Mouse (Mus musculus) heart, postnatal 14 days (tissue): ENCODE results near the gene Gsdmc4. TPM values are rescaled to one million over a fixed set of nuclear protein-coding genes. Genes with fewer than 3 reads are reported as not detected.

Experiments used
- total RNA-seq, 2 experiments: library from RNA; stranded (reverse); gene quantifications; 2 replicates each; pipeline ENCODE4 v1.2.3; 2021

Gsdmc4 gene
- total RNA-seq, 2 experiments from 2014 or later = not detected

Other genes with a start within 250 kb of the Gsdmc4 start
- not detected for gene Gsdmc2, start 67.1 kb downstream of the Gsdmc4 start, total RNA-seq
- not detected for gene Gsdmc3, start 33.7 kb downstream of the Gsdmc4 start, total RNA-seq
- gene Fam49b, start 148.2 kb upstream of the Gsdmc4 start, total RNA-seq = 10 to 100 TPM; 23.5 to 29.4 TPM